Mouse (Mus musculus): ENCODE measurements around the gene Arhgap20. TPM values are rescaled to one million over a fixed set of nuclear protein-coding genes. Genes with fewer than 3 reads are reported as not detected.

Gene Arhgap20
- polyA plus RNA-seq, 1 experiment from 2014 or later, result 1.9 TPM

- Histone ChIP-seq H3K4me1 (replicated peaks; ENCODE audit: control insufficient read depth, insufficient read depth) (no peaks in the 10 kb centered on the region), H3K4me2 (replicated peaks; ENCODE audit: low read depth) (peak overlapping the region; percentile 99), H3K4me3 (ENCODE audit: low read depth, low read length) (peak overlapping the region; percentile 69), H3K9me3 (ENCODE audit: control insufficient read depth, low read length) (no peaks in the 10 kb centered on the region), H3K36me3 (ENCODE audit: control insufficient read depth, insufficient read depth, low read length) (no peaks in the 10 kb centered on the region), H3K9ac (ENCODE audit: low read length) (peak overlapping the region; percentile 61), H3K27ac (replicated peaks) (0 out of 2 replicates have a peak overlapping the region, but pooled peaks have one; percentile 56), H3K27me3 (ENCODE audit: control insufficient read depth, insufficient read depth, low read length) (0 out of 2 replicates have a peak, but pooled peaks cover 2% of the 10 kb centered on the region)
- ATAC-seq (ENCODE audit: low FRiP score, low TSS enrichment), result 0 out of 2 replicates have a peak, but pooled peaks have one; percentile 14
- no peak for TF ChIP-seq EP300 (optimal IDR thresholded peaks at IDR 0.05)
- TF ChIP-seq CTCF (IDR thresholded peaks at IDR 0.05; ENCODE audit: low read depth), result no peak
- under 1% methylated on average over 48 of the region's 58 CpGs for WGBS
- no peak for DNase-seq (ENCODE audit: low spot score)
Measured at GRCm38 (mm10) chr9:51765417-51766174, 459 bp downstream of the Arhgap20 start.

- no peaks in the 10 kb centered on the region for H3K36me3 ChIP-seq (ENCODE audit: control insufficient read depth, insufficient read depth, low read length)
- 0 out of 2 replicates have a peak, but pooled peaks cover 2% of the 10 kb centered on the region for H3K27me3 ChIP-seq (ENCODE audit: control insufficient read depth, insufficient read depth, low read length)
- no peak overlapping the region for H3K9ac ChIP-seq (ENCODE audit: low read length)
- H3K27ac ChIP-seq (replicated peaks), result no peak overlapping the region
- WGBS, result under 1% methylated on average over 29 of the region's 29 CpGs
- peak; percentile 18 for DNase-seq (ENCODE audit: low spot score)
- 0 out of 2 replicates have a peak, but pooled peaks have one; percentile 33 for ATAC-seq (ENCODE audit: low FRiP score, low TSS enrichment)
- no peaks in the 10 kb centered on the region for H3K9me3 ChIP-seq (ENCODE audit: control insufficient read depth, low read length)
- H3K4me3 ChIP-seq (ENCODE audit: low read depth, low read length), result peak overlapping the region; percentile 69
- peak overlapping the region; percentile 99 for H3K4me2 ChIP-seq (replicated peaks; ENCODE audit: low read depth)
- H3K4me1 ChIP-seq (replicated peaks; ENCODE audit: control insufficient read depth, insufficient read depth), result no peaks in the 10 kb centered on the region
- no peak for TF ChIP-seq EP300 (optimal IDR thresholded peaks at IDR 0.05)
- no peak for TF ChIP-seq CTCF (IDR thresholded peaks at IDR 0.05; ENCODE audit: low read depth)
Measured at GRCm38 (mm10) chr9:51766175-51767062, 1.3 kb downstream of the Arhgap20 start.

- H3K27me3 ChIP-seq (ENCODE audit: control insufficient read depth, insufficient read depth, low read length), result no peaks in the 10 kb centered on the region
- H3K4me1 ChIP-seq (replicated peaks; ENCODE audit: control insufficient read depth, insufficient read depth), result no peaks in the 10 kb centered on the region
- DNase-seq (ENCODE audit: low spot score) (no peak), ATAC-seq (ENCODE audit: low FRiP score, low TSS enrichment) (no peak)
- no peaks in the 10 kb centered on the region for H3K36me3 ChIP-seq (ENCODE audit: control insufficient read depth, insufficient read depth, low read length)
- no peak overlapping the region for H3K4me3 ChIP-seq (ENCODE audit: low read depth, low read length)
- no peak overlapping the region for H3K4me2 ChIP-seq (replicated peaks; ENCODE audit: low read depth)
- H3K27ac ChIP-seq (replicated peaks), result no peak overlapping the region
- WGBS, result 89% methylated on average over 3 of the region's 3 CpGs
- TF ChIP-seq CTCF (IDR thresholded peaks at IDR 0.05; ENCODE audit: low read depth), result no peak
- no peak for TF ChIP-seq EP300 (optimal IDR thresholded peaks at IDR 0.05)
- no peaks in the 10 kb centered on the region for H3K9me3 ChIP-seq (ENCODE audit: control insufficient read depth, low read length)
- no peak overlapping the region for H3K9ac ChIP-seq (ENCODE audit: low read length)
Measured at GRCm38 (mm10) chr9:51774201-51774600, 9.1 kb downstream of the Arhgap20 start.

GRCm38 (mm10) chr9:51776459-51776858 is 11.3 kb downstream of the Arhgap20 start:
- no peaks in the 10 kb centered on the region for H3K4me1 ChIP-seq (replicated peaks; ENCODE audit: control insufficient read depth, insufficient read depth)
- ATAC-seq (ENCODE audit: low FRiP score, low TSS enrichment), result no peak
- no peak overlapping the region for H3K4me2 ChIP-seq (replicated peaks; ENCODE audit: low read depth)
- no peak overlapping the region for H3K4me3 ChIP-seq (ENCODE audit: low read depth, low read length)
- H3K9ac ChIP-seq (ENCODE audit: low read length), result no peak overlapping the region
- no peak overlapping the region for H3K27ac ChIP-seq (replicated peaks)
- no peak for TF ChIP-seq CTCF (IDR thresholded peaks at IDR 0.05; ENCODE audit: low read depth)
- no peak for TF ChIP-seq EP300 (optimal IDR thresholded peaks at IDR 0.05)
- H3K27me3 ChIP-seq (ENCODE audit: control insufficient read depth, insufficient read depth, low read length), result no peaks in the 10 kb centered on the region
- no peaks in the 10 kb centered on the region for H3K9me3 ChIP-seq (ENCODE audit: control insufficient read depth, low read length)
- no peak for DNase-seq (ENCODE audit: low spot score)
- WGBS, result 76% methylated on average over 2 of the region's 2 CpGs
- no peaks in the 10 kb centered on the region for H3K36me3 ChIP-seq (ENCODE audit: control insufficient read depth, insufficient read depth, low read length)

DNA sequence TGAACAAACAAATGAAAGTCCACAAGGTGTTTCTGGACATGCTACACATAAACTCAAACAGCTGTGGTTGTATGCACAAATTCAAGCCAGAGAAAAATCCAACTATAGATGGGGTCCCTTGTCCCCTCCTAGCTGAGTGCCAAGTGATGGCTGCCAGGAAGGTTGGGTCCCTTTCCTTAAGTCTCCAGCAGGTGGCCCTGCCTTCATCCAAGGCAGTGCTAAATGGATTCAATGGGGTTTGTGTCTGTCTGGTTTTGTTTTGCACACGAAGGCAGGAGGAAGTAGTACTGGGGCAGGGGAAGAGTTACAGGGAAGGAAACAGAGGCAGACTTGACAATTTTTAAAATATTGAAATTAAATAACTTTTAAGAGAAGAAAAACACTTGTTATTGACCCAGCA is 12.0 kb downstream of the Arhgap20 start:
- Histone ChIP-seq H3K9ac (ENCODE audit: low read length) (no peak overlapping the region), H3K9me3 (ENCODE audit: control insufficient read depth, low read length) (no peaks in the 10 kb centered on the region), H3K27me3 (ENCODE audit: control insufficient read depth, insufficient read depth, low read length) (no peaks in the 10 kb centered on the region), H3K27ac (replicated peaks) (no peak overlapping the region), H3K4me1 (replicated peaks; ENCODE audit: control insufficient read depth, insufficient read depth) (no peaks in the 10 kb centered on the region), H3K4me2 (replicated peaks; ENCODE audit: low read depth) (no peak overlapping the region), H3K36me3 (ENCODE audit: control insufficient read depth, insufficient read depth, low read length) (no peaks in the 10 kb centered on the region), H3K4me3 (ENCODE audit: low read depth, low read length) (no peak overlapping the region)
- DNase-seq (ENCODE audit: low spot score) (no peak), ATAC-seq (ENCODE audit: low FRiP score, low TSS enrichment) (no peak)
- TF ChIP-seq EP300 (optimal IDR thresholded peaks at IDR 0.05) (no peak), CTCF (IDR thresholded peaks at IDR 0.05; ENCODE audit: low read depth) (peak; percentile 74)
- 4% methylated on average over 1 of the region's 1 CpGs for WGBS

All from stomach, postnatal 0 days (tissue).